Mouse (Mus musculus) myocyte (in vitro differentiated cells): ENCODE data around the gene Zfp932.
"Not testable (repeated sequence)": the region's sequence is repeated elsewhere in the genome, so short reads cannot be mapped to it uniquely, and the experiment has no call there.

ENCODE experiments used
- CEBPB ChIP-seq: IDR thresholded peaks from 2 replicates; pipeline ENCODE4 v1.6.1; 2011; ENCODE audit warnings: mild to moderate bottlenecking, moderate library complexity; ENCODE audit not compliant: poor library complexity, insufficient read depth, severe bottlenecking
- E2F4 ChIP-seq: IDR thresholded peaks from one replicate; pipeline ENCODE4 v1.6.1; 2011; ENCODE audit warnings: mild to moderate bottlenecking, control low read depth, moderate library complexity; ENCODE audit not compliant: insufficient read depth
- MAX ChIP-seq: IDR thresholded peaks from one replicate; pipeline ENCODE4 v1.6.1; 2011; ENCODE audit warnings: low read depth, mild to moderate bottlenecking, control low read depth
- MYOD1 ChIP-seq, 3 experiments: IDR thresholded peaks; one replicate each; pipeline ENCODE4 v1.6.1; 2011; ENCODE audit warnings: control low read depth in 2 of 3, low read depth in 2 of 3, mild to moderate bottlenecking in 2 of 3, moderate library complexity in 1 of 3; ENCODE audit not compliant: insufficient read length in 2 of 3, control insufficient read depth in 1 of 3
- MYOG ChIP-seq, 3 experiments: IDR thresholded peaks; one replicate each; pipeline ENCODE4 v1.6.1; 2011; ENCODE audit warnings: control low read depth in 2 of 3, low read depth in 2 of 3, mild to moderate bottlenecking in 2 of 3; ENCODE audit not compliant: insufficient read length in 2 of 3, control insufficient read depth in 1 of 3, insufficient read depth in 1 of 3
- POLR2A ChIP-seq: IDR thresholded peaks from one replicate; pipeline ENCODE4 v1.6.1; 2011; ENCODE audit warnings: low read depth, mild to moderate bottlenecking, control low read depth, moderate library complexity; ENCODE audit not compliant: insufficient read length
- POLR2AphosphoS2 ChIP-seq: IDR thresholded peaks from one replicate; pipeline ENCODE4 v1.6.1; 2011; ENCODE audit warnings: low read depth, control low read depth; ENCODE audit not compliant: insufficient read length
- REST ChIP-seq: IDR thresholded peaks from one replicate; pipeline ENCODE4 v1.6.1; 2011; ENCODE audit warnings: mild to moderate bottlenecking, control low read depth, moderate library complexity; ENCODE audit not compliant: insufficient read depth, insufficient read length
- SRF ChIP-seq: IDR thresholded peaks from one replicate; pipeline ENCODE4 v1.6.1; 2011; ENCODE audit warnings: low read depth; ENCODE audit not compliant: control insufficient read depth, insufficient read length
- TCF12 ChIP-seq: IDR thresholded peaks from one replicate; pipeline ENCODE4 v1.6.1; 2011; ENCODE audit warnings: mild to moderate bottlenecking, control low read depth; ENCODE audit not compliant: poor library complexity, insufficient read depth, severe bottlenecking
- TCF3 ChIP-seq: IDR thresholded peaks from one replicate; pipeline ENCODE4 v1.6.1; 2011; ENCODE audit warnings: low read depth, control low read depth; ENCODE audit not compliant: insufficient read length
- USF1 ChIP-seq: IDR thresholded peaks from one replicate; pipeline ENCODE4 v1.6.1; 2011; ENCODE audit warnings: low read depth, mild to moderate bottlenecking, control low read depth, moderate library complexity

GRCm38 (mm10) chr5:110023694-110024427, 27.5 kb downstream of the Zfp932 start:
- not testable (repeated sequence) for TF ChIP-seq POLR2A; MAX; USF1; CEBPB; MYOD1 (IDR thresholded peaks at IDR 0.05; ENCODE audit: control insufficient read depth in 1 of 3, insufficient read length in 2 of 3, low read depth in 2 of 3); POLR2AphosphoS2; E2F4; TCF12; MYOG (IDR thresholded peaks at IDR 0.05; ENCODE audit: control insufficient read depth in 1 of 3, insufficient read depth in 1 of 3, insufficient read length in 2 of 3, low read depth in 2 of 3); SRF; REST; TCF3
